Mouse (Mus musculus) hindbrain, embryonic 16.5 days (tissue): ENCODE data around the gene Neb. TPM values are rescaled to one million over a fixed set of nuclear protein-coding genes. Genes with fewer than 3 reads are reported as not detected.

Experiments used
- ATAC-seq: fragments of 200-750 bp; cut with Nextera tagmentation; 2 replicates; pipeline ENCODE4 v1.8.0; 2017; ENCODE audit warnings: moderate TSS enrichment, moderate library complexity
- H3K27ac ChIP-seq: fragments of 300-500 bp; sonication (generic); 2 replicates; pipeline ENCODE4 v1.5.1; 2014; ENCODE audit warnings: low read depth, mild to moderate bottlenecking, control low read depth, low read length, moderate library complexity
- H3K27me3 ChIP-seq: fragments of 300-500 bp; sonication (generic); replicated peaks from 2 replicates; pipeline ENCODE4 v1.6.1; 2014; ENCODE audit warnings: low read length; ENCODE audit not compliant: control insufficient read depth, insufficient read depth
- H3K36me3 ChIP-seq: fragments of 300-500 bp; sonication (generic); 2 replicates; pipeline ENCODE4 v1.6.1; 2014; ENCODE audit warnings: mild to moderate bottlenecking, low read length, moderate library complexity, mixed read lengths; ENCODE audit not compliant: control insufficient read depth, insufficient read depth
- H3K4me1 ChIP-seq: fragments of 300-500 bp; sonication (generic); 2 replicates; pipeline ENCODE4 v1.6.1; 2014; ENCODE audit warnings: low read depth, low read length; ENCODE audit not compliant: control insufficient read depth, insufficient read depth
- H3K4me2 ChIP-seq: fragments of 300-500 bp; sonication (generic); 2 replicates; pipeline ENCODE4 v1.6.1; 2014; ENCODE audit warnings: mild to moderate bottlenecking, low read length, control low read depth, moderate library complexity
- H3K4me3 ChIP-seq: fragments of 300-500 bp; sonication (generic); 2 replicates; pipeline ENCODE4 v1.5.1; 2014; ENCODE audit warnings: mild to moderate bottlenecking, low read length, control low read depth, moderate library complexity
- H3K9ac ChIP-seq: fragments of 300-500 bp; sonication (generic); 2 replicates; pipeline ENCODE4 v1.6.1; 2014; ENCODE audit warnings: low read depth, mild to moderate bottlenecking, control low read depth, low read length, moderate library complexity
- H3K9me3 ChIP-seq: fragments of 300-500 bp; sonication (generic); 2 replicates; pipeline ENCODE4 v1.6.1; 2014; ENCODE audit warnings: mild to moderate bottlenecking, low read length, moderate library complexity; ENCODE audit not compliant: control insufficient read depth
- WGBS: fragments of 180-500 bp; shearing (Covaris S2); extraction: QIAGEN DNeasy Blood & Tissue Kit; methylation state at CpG from one replicate; pipeline ENCODE4 v1.1.7; 2014; 5-methylcytosine and 5-hydroxymethylcytosine counted together
- polyA plus RNA-seq: library from polyadenylated mRNA; unstranded; fragments of >200 nt; fragmentation: Nextera tagmentation; extraction: Ambion mirVana; gene quantifications from 2 replicates; pipeline ENCODE4 v1.2.1, GENCODE M21; 2015

Neb gene
- polyA plus RNA-seq, 1 experiment from 2014 or later = 0.76 TPM

- WGBS = 75% methylated on average over 7 of the region's 7 CpGs
- no peaks in the 10 kb centered on the region for H3K4me1 ChIP-seq
- no peak overlapping the region for H3K4me3 ChIP-seq
- no peak overlapping the region for H3K9ac ChIP-seq
- ATAC-seq = no peak
- no peaks in the 10 kb centered on the region for H3K27me3 ChIP-seq
- no peak overlapping the region for H3K4me2 ChIP-seq
- no peaks in the 10 kb centered on the region for H3K9me3 ChIP-seq
- H3K27ac ChIP-seq = no peak overlapping the region
- H3K36me3 ChIP-seq = no peaks in the 10 kb centered on the region
Observed at GRCm38 (mm10) chr2:52386037-52386436, 7.8 kb upstream of the Neb start.

GRCm38 (mm10) chr2:52378848-52379261, 581 bp upstream of the Neb start:
- Histone ChIP-seq H3K36me3 (no peaks in the 10 kb centered on the region), H3K4me3 (no peak overlapping the region), H3K9me3 (no peaks in the 10 kb centered on the region), H3K27me3 (no peaks in the 10 kb centered on the region), H3K27ac (no peak overlapping the region), H3K4me1 (no peaks in the 10 kb centered on the region), H3K9ac (no peak overlapping the region), H3K4me2 (no peak overlapping the region)
- no peak for ATAC-seq
- 76% methylated on average over 10 of the region's 10 CpGs for WGBS

- Histone ChIP-seq H3K4me2 (no peak overlapping the region; the same call in 1 of the 2 replicates), H3K9me3 (no peaks in the 10 kb centered on the region), H3K27ac (no peak overlapping the region), H3K4me3 (no peak overlapping the region), H3K27me3 (no peaks in the 10 kb centered on the region), H3K4me1 (no peaks in the 10 kb centered on the region), H3K36me3 (no peaks in the 10 kb centered on the region), H3K9ac (no peak overlapping the region)
- WGBS = 55% methylated on average over 13 of the region's 13 CpGs
- ATAC-seq = no peak
Observed at GRCm38 (mm10) chr2:52377706-52378447, 397 bp downstream of the Neb start.

GRCm38 (mm10) chr2:52374706-52375105, 3.6 kb downstream of the Neb start:
- H3K4me1 ChIP-seq = no peaks in the 10 kb centered on the region
- no peak for ATAC-seq
- H3K4me2 ChIP-seq = no peak overlapping the region
- H3K4me3 ChIP-seq = no peak overlapping the region
- no peaks in the 10 kb centered on the region for H3K36me3 ChIP-seq
- H3K9me3 ChIP-seq = no peaks in the 10 kb centered on the region
- no peak overlapping the region for H3K9ac ChIP-seq
- 98% methylated on average over 6 of the region's 6 CpGs for WGBS
- H3K27me3 ChIP-seq = no peaks in the 10 kb centered on the region
- H3K27ac ChIP-seq = no peak overlapping the region

GRCm38 (mm10) chr2:52372480-52372879, 5.8 kb downstream of the Neb start:
- no peak overlapping the region for H3K9ac ChIP-seq
- H3K36me3 ChIP-seq = no peaks in the 10 kb centered on the region
- no peak overlapping the region for H3K27ac ChIP-seq
- H3K27me3 ChIP-seq = no peaks in the 10 kb centered on the region
- H3K4me1 ChIP-seq = no peaks in the 10 kb centered on the region
- no peak overlapping the region for H3K4me2 ChIP-seq
- WGBS = 82% methylated on average over 6 of the region's 6 CpGs
- no peak for ATAC-seq
- no peak overlapping the region for H3K4me3 ChIP-seq
- H3K9me3 ChIP-seq = no peaks in the 10 kb centered on the region

- 84% methylated on average over 4 of the region's 4 CpGs for WGBS
- no peak for ATAC-seq
- H3K36me3 ChIP-seq = no peaks in the 10 kb centered on the region
Observed at GRCm38 (mm10) chr2:52372080-52372479, 6.2 kb downstream of the Neb start.

GRCm38 (mm10) chr2:52371066-52371465, 7.2 kb downstream of the Neb start:
- ATAC-seq = no peak
- Histone ChIP-seq H3K9me3 (no peaks in the 10 kb centered on the region), H3K4me3 (no peak overlapping the region), H3K4me2 (no peak overlapping the region), H3K27me3 (no peaks in the 10 kb centered on the region), H3K4me1 (no peaks in the 10 kb centered on the region), H3K27ac (no peak overlapping the region), H3K36me3 (no peaks in the 10 kb centered on the region), H3K9ac (no peak overlapping the region)
- 66% methylated on average over 2 of the region's 2 CpGs for WGBS

More at GRCm38 (mm10) chr2:52372080-52372479, 6.2 kb downstream of the Neb start:
- H3K27me3 ChIP-seq = no peaks in the 10 kb centered on the region
- H3K4me2 ChIP-seq = no peak overlapping the region
- no peak overlapping the region for H3K27ac ChIP-seq
- H3K9ac ChIP-seq = no peak overlapping the region
- H3K4me1 ChIP-seq = no peaks in the 10 kb centered on the region
- H3K9me3 ChIP-seq = no peaks in the 10 kb centered on the region
- no peak overlapping the region for H3K4me3 ChIP-seq

GRCm38 (mm10) chr2:52369622-52370021, 8.7 kb downstream of the Neb start:
- H3K9me3 ChIP-seq = no peaks in the 10 kb centered on the region
- H3K9ac ChIP-seq = no peak overlapping the region
- no peaks in the 10 kb centered on the region for H3K27me3 ChIP-seq
- WGBS = 83% methylated on average over 6 of the region's 6 CpGs
- H3K27ac ChIP-seq = no peak overlapping the region
- H3K4me2 ChIP-seq = no peak overlapping the region
- H3K36me3 ChIP-seq = no peaks in the 10 kb centered on the region
- H3K4me3 ChIP-seq = no peak overlapping the region
- H3K4me1 ChIP-seq = no peaks in the 10 kb centered on the region
- ATAC-seq = no peak

- no peaks in the 10 kb centered on the region for H3K27me3 ChIP-seq
- no peak overlapping the region for H3K9ac ChIP-seq
- no peak overlapping the region for H3K4me3 ChIP-seq
- H3K36me3 ChIP-seq = no peaks in the 10 kb centered on the region
- H3K4me1 ChIP-seq = no peaks in the 10 kb centered on the region
- no peak overlapping the region for H3K27ac ChIP-seq
- 94% methylated on average over 5 of the region's 5 CpGs for WGBS
- H3K4me2 ChIP-seq = no peak overlapping the region
- no peaks in the 10 kb centered on the region for H3K9me3 ChIP-seq
- no peak for ATAC-seq
Observed at GRCm38 (mm10) chr2:52367665-52368064, 10.6 kb downstream of the Neb start.
